Mouse (Mus musculus) mesoderm, embryonic 11.5 days (tissue): ENCODE measurements around the gene Lrmda.

ENCODE experiments used
- DNase-seq: peaks from one replicate; pipeline ENCODE4 v3.0.0-alpha.2; 2012; ENCODE audit warnings: low read depth, low spot score

The Lrmda gene

DNA sequence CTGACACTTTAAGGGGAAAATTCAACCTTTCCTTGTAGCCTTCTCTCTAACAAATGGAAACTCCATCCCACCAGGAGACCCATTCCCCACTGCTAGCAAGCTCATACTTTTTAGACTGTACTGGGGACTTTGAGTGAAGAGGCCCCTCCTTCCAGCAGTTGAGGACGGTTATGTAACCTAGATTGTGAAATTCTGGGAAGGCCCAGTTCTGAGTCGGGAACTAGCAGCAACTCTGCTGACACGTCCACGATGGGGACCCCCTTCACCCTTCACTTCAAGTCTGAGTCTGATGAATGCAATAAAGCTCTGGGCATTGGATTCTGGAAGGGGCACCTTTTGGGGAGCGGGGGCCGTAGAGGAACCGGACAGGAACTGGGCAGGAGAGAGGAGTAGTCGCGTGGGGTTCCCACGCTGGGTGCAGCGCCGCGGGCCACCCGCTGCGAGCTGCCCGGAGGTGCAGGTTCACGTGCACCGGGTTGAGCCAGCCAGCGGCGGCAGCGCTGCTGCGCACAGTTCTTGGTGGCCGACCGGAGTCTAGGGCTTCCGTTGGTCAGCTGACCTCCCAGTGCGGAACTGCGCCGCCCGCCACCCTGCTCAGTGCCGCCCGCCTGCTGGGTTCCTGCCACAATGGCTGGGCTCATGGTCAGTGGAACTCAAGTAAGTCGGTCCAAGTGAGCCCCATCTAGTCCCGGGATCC is at the start of gene Lrmda:
Lrmda (plus strand) TSS at position 461 of the 697 bp plus-strand sequence.
- peak; percentile 53 for DNase-seq

DNA sequence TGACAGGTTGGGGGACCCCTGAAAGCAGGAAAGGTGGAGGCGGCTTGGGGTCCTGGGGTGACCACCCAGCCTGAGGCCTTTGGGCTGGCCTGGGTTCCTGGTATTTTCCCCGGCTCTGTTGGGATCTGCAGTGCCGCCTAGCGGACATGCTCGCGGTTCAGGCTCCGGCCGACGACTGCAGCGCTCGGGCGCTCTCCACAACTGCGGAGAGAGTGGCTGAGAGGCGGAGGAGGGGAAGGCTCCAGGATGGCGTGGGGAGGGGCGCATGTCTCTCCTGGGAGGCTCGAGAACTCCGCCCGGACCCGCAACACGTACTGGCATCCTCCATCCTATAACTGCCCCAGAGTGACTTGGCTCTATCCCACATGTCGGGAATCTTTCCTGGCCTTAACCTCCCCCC is 38.0 kb upstream of the Lrmda start:
- peak; percentile 93 for DNase-seq

DNA sequence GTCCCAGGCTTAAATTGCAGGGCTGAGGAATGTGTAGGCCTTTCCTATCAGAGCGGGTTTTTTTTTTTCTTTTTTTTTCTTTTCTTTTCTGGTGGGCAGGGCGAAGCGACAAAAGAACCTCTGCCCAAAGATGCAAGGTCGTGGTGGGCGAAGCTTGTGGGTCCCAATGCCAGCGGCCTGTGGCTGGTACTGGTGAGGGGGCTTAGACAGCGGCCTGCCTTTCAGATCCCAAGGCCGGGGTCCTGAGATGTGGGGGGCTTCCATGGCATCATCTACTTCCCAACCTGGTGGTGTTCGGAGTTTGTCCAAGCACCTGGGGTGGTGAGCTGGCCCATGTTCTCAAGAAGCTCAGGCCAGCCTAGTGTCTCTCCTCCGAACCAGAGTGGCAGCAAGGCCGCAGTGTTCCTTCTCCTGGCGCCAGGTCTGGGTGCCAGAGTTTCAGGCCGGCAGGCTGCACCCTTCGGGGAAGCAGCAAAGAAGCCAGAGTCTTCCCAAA is 37.4 kb upstream of the Lrmda start:
- DNase-seq: no peak

DNA sequence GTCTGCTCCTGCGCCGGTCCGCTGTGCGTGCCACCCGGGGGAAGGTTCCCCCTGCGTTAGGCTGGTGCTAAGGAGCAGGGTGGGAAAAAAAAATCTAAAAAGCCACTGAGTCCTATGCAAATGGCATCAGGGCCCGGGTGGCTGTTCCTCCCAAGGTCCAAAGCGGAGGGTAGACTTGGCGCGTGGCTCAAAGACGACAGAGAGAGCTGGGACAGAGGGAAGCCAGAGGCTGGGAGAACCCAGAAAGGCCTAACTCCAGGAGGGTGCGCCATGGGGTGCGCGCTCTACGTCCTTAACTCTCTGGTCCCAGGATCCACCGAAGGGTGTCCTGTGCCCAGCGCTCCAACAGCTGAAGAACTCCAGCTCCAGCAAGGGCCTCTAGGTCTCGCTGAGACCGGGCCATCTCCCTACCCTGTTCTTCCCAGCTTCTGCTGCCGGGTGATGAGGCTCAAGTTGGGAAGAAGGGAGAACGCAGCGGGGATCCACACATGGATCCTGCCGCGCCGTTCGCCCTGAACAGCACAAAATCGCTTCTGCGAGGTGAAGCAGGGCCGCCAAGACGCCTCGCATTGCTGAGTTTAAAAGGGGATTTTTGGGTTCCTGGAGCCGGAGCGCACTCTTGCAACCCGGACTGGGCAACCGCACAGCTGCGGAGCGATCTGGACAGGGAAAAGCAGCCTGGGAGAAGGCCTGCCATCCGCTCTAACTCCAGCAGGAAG is 36.8 kb upstream of the Lrmda start:
- no peak for DNase-seq

DNA sequence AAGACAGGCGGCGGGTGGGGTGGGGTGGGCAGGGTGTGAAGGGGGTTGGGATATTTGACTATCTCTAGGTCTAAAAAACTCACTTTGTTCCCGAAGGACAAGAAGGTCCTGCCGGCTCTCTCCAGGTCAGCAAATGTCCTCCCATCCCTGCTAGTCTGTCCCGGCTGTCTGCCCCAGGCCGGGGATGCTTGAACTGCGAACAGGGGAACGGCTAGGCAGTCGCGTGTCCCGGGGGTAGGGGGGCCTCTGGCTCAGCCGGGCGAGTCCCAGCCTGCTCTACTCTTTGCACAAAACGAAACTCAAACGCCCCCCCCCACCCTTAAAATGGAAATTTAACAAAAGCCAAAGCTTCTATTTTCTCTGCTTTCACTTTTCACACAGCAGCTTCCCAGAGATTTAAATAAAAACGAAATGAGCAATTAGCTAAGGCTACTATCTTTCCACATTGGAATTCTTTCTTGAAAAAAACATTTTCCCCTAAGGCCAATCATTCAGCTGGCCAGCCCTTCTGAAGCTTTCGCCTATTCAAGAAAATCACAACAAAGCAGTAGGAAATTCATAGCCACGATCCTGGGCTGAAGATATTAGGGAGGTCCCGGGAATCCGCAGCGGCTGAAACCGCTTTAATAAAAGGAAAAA is 36.1 kb upstream of the Lrmda start:
- DNase-seq: no peak

DNA sequence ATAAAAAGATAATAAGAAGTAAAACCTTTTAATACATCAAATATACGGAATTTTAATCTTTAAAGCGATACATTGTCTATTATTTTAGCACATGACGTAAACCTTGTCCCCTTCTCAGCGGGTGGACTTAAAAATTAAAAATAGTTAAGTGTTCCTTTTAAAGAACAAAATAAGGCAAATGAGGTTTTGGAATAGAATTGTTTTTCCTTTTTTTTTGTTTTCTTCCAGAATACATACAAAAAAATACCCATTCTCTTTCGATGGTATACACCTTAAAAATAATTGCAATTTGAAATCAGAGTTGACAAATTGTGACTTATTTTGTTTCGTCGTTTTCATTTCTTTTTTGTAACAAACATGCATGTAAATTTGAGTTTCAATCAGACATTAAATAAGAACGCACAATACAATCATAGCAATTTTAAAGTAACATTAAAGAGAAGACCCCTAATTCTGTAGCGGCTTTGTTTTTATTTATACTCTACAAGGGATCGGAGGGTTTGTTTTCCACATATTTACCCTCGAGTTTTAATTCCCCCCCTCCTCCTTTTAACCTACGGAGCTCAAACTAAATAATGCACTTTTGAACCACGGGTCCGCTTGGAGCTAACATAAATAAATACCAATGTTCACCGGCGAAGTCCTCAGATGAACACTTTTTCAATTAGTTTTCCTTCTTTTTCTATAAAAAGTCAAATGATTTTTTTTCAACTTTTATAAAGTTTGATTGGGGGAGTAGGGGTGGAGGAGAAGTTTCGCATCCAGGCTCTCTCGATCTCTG is 35.4 kb upstream of the Lrmda start:
- no peak for DNase-seq

DNA sequence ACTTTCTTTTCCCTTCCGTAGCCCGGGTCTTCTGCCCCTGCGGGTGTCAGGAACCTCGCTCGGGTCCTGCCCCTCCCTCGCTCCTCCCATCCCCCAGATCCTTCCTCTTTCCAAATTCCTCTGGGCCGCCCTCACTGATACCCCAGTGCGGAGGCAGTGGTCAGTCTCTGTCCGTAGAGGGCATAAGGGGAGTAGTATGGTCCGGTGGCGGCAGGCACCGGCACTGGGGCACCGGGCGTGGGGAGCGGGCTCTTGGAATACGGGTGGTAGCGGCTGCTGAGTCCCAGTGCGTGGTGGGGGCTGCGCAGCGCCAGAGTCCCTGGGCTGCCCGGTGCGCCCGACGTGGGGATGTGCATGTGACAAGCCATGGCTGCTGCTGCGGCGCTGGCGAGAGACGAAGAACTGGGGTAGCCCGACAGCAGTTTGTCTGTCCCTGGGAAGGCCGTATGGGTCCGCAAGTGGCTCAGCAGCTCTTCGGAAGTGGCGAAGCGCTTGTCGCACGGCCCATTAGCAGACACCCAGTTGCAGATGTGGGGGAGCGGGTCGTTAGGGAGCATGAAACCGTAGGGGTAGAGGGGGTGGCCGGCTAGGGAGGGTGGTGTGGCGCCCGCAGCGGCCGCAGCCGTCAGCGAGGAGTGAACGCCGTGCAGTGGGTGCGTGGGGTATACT is 34.6 kb upstream of the Lrmda start:
- no peak for DNase-seq

DNA sequence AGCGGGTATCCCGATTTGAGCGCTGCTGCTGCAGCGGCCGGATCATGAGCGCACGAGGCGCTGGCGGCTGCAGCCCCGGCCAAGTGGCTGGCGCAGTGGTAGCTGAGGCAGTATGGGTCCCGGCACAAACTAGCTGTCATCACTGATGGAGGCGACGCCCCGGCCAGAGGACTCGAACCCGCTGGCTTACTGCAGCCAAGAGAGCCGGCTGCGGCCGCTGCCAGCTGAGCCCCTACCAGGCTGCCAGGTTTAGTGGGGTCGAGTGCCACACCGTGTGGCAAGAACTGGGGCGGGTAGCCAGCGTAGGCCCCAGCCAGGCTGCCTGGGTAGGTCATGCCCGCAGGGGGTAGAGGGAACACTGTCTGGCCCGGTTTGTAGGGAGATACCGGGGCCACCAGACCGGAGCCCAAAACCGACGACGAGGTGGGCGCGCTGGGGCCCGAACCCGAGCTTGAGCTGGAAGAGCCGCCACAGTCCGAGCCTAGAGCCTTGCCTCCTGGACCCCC is 34.0 kb upstream of the Lrmda start:
- DNase-seq: no peak

DNA sequence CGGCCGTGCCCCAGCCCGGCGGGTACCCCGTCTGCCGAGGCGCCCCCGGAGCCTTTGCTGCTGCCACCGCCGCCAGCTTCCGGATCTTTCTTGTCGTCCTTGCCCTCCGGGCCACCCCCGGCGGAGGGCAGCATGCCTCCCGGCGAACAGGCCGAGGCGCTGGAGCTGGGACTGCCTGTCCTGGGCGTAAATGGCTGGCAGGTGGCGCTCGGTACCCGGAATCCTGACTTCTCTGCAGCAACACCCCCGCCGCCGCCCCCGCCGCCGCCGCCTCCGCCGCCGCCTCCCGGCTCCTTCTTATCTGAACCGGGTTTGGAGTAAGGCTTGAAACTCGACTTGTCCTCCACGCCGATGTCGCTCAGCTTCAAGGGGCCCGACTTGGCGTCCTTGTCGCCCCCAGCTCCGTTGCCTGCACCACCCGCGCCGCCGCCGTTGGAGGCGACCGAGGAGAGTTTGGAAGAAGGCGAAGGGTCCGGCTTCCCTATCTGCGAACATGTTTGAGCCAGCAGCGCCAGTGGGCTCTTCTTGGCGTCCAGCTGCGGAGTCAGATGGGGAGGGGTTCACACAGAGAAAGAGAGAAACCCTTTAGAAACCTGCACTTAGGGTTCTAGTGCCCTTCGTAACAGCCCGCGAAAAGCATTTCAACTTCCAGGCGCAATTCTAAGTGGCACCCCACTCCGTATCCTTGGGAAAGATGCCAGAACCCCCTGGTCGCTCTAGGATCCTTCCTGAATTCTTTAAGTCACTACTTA is 33.4 kb upstream of the Lrmda start:
- DNase-seq: peak; percentile 80

DNA sequence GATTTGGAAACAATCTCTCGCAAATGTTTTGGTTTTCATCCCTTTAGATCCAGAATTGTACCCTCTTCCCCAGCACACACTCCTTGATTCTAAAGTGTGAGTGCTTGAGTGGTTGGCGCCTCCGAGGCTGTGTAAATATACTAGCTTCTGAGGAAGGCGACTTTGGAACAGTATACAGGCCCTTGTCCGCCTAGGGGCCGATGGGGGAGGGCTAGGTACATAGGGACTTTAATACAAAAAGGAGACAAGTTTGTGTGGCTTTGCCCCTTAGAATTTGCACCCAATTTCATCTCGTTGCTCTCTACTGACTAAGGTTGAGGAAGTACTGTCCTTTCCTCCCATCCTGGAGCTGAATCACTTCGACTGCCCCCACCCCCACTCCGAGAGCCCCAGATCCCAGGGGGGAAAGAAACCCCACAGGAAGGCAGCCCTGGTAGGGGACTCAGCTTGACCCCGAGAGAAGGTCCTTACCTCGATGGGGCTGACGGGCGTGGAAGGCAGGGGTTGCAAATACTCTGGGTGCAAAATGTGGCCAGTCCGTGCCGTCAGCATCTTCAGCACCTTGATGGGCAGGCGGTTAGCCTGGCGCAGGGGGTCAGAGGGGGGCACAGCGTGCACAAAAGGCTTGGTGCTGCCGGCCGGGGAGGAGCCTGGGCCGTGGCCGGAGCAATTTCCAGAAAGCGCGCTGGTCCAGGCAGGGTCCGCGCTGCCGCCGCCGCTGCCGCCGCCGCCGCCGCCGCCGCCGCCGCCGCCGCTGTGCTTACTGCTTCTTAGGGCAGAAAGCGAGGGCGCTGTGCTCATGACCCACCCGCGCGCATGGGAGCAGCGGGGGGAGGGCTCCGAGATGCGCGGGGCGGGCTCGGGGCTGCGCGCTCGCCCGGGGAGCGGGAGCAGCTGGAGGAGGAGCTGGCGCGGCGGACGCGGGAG is 32.5 kb upstream of the Lrmda start:
- DNase-seq: no peak

DNA sequence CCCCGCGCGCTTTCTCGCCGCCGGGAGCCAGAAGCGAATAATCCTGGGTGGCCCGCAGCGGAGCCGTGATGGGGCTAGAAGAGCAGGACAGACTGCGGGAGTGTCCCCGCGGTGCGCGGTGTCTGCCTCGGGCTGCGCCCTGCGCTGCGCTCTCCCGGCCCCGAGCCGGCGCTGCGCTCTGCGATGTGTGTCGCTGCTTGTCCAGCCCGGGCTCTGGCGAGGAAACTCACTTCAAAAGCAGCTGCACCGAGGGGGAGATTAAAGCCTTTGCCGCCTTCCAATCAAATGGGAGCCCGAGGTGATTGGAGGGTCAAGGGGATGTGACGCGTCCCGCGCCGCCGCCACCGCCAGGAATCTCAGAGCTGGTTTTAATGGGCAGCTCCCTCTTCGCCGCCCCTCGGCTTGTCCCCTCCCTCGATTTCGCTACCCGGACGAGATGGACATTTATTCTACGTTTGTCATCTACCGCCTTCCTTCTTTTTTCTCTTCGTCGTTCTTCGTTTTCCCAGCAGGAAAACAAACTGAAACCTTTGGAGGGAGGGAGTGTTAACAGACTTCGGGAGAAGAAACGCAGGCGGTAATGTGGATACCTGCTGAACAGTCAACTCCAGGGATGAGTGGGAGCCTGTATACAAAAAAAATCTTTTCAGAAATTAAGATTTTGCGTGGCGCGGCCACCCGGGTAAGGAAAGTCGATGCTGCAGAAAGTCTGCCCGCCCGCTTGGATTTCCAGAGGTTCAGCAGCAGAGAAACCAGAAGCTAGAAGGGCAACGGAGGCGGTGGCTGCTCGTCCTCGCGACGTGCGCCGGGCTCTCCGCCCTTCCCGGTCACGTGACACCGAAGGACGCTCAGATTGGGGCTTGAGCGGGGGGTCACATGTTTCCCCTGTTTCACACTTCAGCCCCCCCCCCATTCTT is 31.6 kb upstream of the Lrmda start:
- peak; percentile 98 for DNase-seq

DNA sequence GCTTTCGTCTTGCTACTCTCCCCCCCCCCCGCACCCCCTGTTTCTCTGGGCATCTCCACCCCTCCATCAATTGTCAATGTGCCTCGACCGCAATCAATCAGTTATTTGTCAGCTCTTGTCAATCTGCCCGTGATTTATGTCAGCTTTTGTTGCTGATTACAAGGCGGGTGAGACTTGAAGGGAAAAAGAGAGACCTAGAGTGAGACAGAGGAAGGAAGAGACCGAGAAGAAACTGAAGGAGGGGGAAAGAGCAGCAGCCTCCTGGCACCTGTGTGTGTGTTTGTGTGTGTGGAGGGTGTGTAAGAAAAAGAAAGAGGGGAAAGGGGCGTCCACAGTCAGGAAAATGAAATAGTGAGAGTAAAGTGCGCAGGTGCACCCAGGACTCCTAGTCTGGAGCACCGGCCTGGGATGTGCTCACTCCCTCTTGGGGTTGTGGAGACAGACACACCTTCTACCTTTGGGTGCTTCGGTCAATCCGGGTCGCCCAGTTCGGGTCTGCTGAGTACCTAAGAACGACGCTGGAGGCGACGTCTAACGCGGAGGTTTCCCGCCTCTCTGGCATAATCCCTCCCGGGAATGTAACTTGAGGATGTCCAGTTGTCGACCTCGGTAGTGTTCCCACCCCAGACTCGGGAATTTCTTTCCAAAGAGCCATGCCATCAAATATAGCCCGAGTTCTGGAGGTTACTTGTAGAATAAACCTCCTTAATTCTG is 30.8 kb upstream of the Lrmda start:
- DNase-seq: peak; percentile 61

DNA sequence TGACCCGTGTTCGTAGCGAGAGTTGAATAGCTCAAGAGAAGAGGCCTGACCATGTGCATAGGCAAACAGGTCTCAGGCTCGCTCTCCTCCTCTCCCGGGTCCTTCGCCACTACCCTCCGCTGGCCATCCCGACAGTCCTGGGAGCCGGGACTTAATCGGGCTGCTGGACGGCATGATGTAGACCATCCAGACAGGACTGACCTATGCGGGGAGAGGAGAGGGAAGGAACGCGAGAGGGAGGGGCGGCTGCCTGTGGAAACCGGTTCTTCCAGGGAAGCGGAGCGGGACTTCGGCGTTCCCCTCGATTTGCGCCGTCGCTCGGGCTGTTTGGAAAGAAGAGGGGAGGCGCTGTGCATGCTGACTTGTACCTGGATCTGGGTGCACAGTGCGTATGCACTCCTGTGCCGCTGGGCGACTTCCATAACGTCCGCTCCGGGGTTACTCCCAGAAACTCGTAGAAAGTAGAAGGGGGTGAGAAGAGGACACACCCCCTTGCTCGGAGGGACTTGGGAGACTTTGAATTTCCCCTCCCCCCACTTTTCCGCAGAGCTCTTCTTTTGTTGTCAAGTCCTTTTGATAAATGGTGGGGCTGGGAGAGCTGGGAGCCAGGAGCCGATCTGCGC is 30.1 kb upstream of the Lrmda start, which contains the start of gene Zfp503:
Zfp503 (minus strand) TSS at position 311 of the 623 bp plus-strand sequence.
- DNase-seq: peak; percentile 91

DNA sequence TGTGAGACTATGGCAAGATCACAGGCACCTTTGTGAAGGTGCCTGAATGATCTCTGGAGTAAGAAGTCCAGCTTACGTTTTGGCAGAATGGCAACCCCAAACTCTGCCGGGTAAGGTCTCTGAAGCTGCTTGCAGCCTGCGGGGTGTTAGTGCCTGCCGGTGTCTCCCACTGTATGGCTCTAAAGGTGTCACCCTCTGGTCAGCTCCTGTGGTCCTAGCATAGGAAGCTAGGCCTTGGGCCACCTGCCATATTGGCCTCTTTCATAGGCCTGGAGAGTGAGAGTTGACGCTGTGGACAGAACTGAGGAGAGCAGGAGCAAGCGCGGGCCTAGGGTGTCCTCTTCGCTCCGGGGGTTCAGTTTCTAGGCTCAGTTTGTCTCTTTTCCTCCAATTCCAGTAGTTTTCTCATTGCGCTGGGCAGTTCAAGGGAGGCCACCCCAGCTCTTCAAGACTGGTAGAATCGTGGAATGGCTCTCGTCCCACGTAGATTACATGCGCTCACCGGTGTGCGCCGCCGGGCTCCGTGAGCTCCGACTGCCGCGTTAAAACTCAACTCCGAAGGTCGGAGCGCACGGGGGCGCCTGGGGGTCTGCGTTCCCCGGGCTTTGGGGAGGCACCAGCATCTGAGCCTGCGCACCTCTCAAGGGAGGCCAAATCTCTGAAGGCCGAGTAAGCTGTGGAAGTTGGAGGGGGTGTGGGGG is 29.0 kb upstream of the Lrmda start:
- DNase-seq: peak; percentile 70

DNA sequence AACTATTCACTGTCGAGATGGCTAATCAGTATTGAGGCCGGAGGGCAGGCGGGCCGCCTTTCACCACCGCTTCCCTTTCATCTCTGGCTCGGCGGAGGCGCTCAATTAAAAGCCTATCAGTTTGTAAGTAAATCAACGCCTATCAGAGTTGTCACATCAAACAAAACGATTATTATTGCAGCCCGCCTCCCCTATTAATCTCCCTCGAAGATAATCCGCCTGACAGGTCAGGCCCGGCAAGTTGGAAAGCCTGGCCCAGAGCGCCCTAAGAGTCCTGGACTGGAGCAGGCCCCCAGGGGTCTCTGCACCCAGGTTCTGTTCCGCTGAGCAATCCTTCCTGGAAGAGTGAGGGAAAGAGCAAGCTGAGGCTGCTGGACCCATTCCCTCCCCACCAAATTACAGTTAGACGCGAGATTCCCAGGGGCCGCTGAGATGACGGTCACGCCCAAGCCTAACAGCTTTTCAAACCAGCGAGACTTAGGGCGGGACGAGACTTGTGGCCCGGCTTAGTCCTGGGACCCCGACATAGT is 28.2 kb upstream of the Lrmda start:
- peak; percentile 92 for DNase-seq

DNA sequence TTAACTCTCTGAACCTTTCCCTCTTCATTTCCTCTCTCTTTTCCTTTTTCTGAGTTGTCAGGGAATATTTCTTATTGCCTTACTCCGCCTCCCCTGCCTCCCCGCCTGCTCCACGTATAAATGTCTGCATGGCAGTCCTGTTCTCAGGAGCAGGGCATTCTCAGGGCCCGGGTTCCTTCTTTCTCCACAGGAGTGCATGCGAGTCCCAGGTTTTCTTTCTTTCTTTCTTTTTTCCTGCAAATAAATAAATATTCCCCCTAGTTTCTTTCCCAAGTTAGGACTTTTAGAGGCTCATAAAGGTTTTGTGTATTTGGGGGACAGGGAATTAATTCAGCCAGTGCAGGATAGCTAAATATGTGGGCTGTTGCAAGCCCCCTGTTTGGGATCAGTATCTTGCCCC is 27.7 kb upstream of the Lrmda start:
- no peak for DNase-seq
